Mouse (Mus musculus): ENCODE data around the gene Dap.

Gene Dap

GRCm38 (mm10) chr15:31237368-31237767 lies 13.3 kb downstream of the Dap start:
- DNase-seq (ENCODE audit: extremely low spot score, low read depth, low spot score), result no peak

GRCm38 (mm10) chr15:31237898-31238297 lies 13.8 kb downstream of the Dap start:
- no peak for DNase-seq (ENCODE audit: extremely low spot score, low read depth, low spot score)

GRCm38 (mm10) chr15:31238611-31239010 lies 14.5 kb downstream of the Dap start:
- DNase-seq (ENCODE audit: extremely low spot score, low read depth, low spot score), result no peak

- no peak for DNase-seq (ENCODE audit: extremely low spot score, low read depth, low spot score)
These were observed 15.6 kb downstream of the Dap start for GRCm38 (mm10) chr15:31239713-31240112.

GRCm38 (mm10) chr15:31240181-31240580 lies 16.1 kb downstream of the Dap start:
- no peak for DNase-seq (ENCODE audit: extremely low spot score, low read depth, low spot score)

GRCm38 (mm10) chr15:31243260-31243659 lies 19.1 kb downstream of the Dap start:
- DNase-seq (ENCODE audit: extremely low spot score, low read depth, low spot score), result no peak

- DNase-seq (ENCODE audit: extremely low spot score, low read depth, low spot score), result no peak
These were observed 20.8 kb downstream of the Dap start for GRCm38 (mm10) chr15:31244696-31245445.

GRCm38 (mm10) chr15:31245934-31246333 lies 21.8 kb downstream of the Dap start:
- DNase-seq (ENCODE audit: extremely low spot score, low read depth, low spot score), result no peak

GRCm38 (mm10) chr15:31247035-31247434 lies 22.9 kb downstream of the Dap start:
- DNase-seq (ENCODE audit: extremely low spot score, low read depth, low spot score), result no peak

- no peak for DNase-seq (ENCODE audit: extremely low spot score, low read depth, low spot score)
These were observed 24.8 kb downstream of the Dap start for GRCm38 (mm10) chr15:31248882-31249281.

- no peak for DNase-seq (ENCODE audit: extremely low spot score, low read depth, low spot score)
These were observed 25.9 kb downstream of the Dap start for GRCm38 (mm10) chr15:31250027-31250426.

GRCm38 (mm10) chr15:31250676-31251075 lies 26.6 kb downstream of the Dap start:
- no peak for DNase-seq (ENCODE audit: extremely low spot score, low read depth, low spot score)

GRCm38 (mm10) chr15:31251189-31251588 lies 27.1 kb downstream of the Dap start:
- DNase-seq (ENCODE audit: extremely low spot score, low read depth, low spot score), result no peak

- DNase-seq (ENCODE audit: extremely low spot score, low read depth, low spot score), result no peak
These were observed 28.6 kb downstream of the Dap start for GRCm38 (mm10) chr15:31252590-31253311.

GRCm38 (mm10) chr15:31253380-31253779 lies 29.3 kb downstream of the Dap start:
- no peak for DNase-seq (ENCODE audit: extremely low spot score, low read depth, low spot score)

GRCm38 (mm10) chr15:31253963-31254362 lies 29.8 kb downstream of the Dap start:
- DNase-seq (ENCODE audit: extremely low spot score, low read depth, low spot score), result no peak

- DNase-seq (ENCODE audit: extremely low spot score, low read depth, low spot score), result no peak
These were observed 30.9 kb downstream of the Dap start for GRCm38 (mm10) chr15:31254939-31255535.

- no peak for DNase-seq (ENCODE audit: extremely low spot score, low read depth, low spot score)
These were observed 31.6 kb downstream of the Dap start for GRCm38 (mm10) chr15:31255762-31256161.

- no peak for DNase-seq (ENCODE audit: extremely low spot score, low read depth, low spot score)
These were observed 33.2 kb downstream of the Dap start for GRCm38 (mm10) chr15:31257329-31257728.

GRCm38 (mm10) chr15:31258029-31258692 lies 34.0 kb downstream of the Dap start:
- DNase-seq (ENCODE audit: extremely low spot score, low read depth, low spot score), result no peak

GRCm38 (mm10) chr15:31258693-31259439 lies 34.8 kb downstream of the Dap start:
- DNase-seq (ENCODE audit: extremely low spot score, low read depth, low spot score), result no peak
